8 mouse cellular contexts compared by ENCODE assay signal in genomic region chr5:98016247-98017203, GRCm38 (mm10). TPM values are rescaled to one million over a fixed set of nuclear protein-coding genes. Genes with fewer than 3 reads are reported as not detected.
DNase-seq lines count a peak whose midpoint lies in the region; ATAC-seq and TF ChIP-seq lines count a peak whose summit lies in the region.

No protein-coding gene starts in this region.

- ATAC-seq in liver, embryonic 16.5 days (ENCODE audit: low read depth), result no peak

- H3K4me1 ChIP-seq in liver, embryonic 16.5 days (ENCODE audit: control insufficient read depth, low read depth, low read length), result no peaks in the 10 kb centered on the region; the same call in 1 of the 2 replicates
- H3K4me1 ChIP-seq in small intestine, adult 2 months (ENCODE audit: control insufficient read depth, insufficient read depth, insufficient read length, low read length), result peaks cover 19% of the 10 kb centered on the region

- no peaks in the 10 kb centered on the region for H3K36me3 ChIP-seq in liver, embryonic 16.5 days (ENCODE audit: control insufficient read depth, insufficient read depth)
- H3K36me3 ChIP-seq in small intestine, adult 2 months (ENCODE audit: control insufficient read depth, insufficient read depth, low read length), result peaks cover 3% of the 10 kb centered on the region; the same call in 1 of the 2 replicates

- no peak overlapping the region for H3K9ac ChIP-seq in liver, embryonic 16.5 days (ENCODE audit: low read depth, low read length)

- TF ChIP-seq CTCF in layer of hippocampus, adult 2 months (conservative IDR thresholded peaks at IDR 0.05), result no peak
- TF ChIP-seq CTCF in small intestine, adult 2 months (IDR thresholded peaks at IDR 0.05; ENCODE audit: extremely low read depth, insufficient read length, insufficient replicate concordance, low read depth, low read length), result no peak

- H3K4me3 ChIP-seq in layer of hippocampus, adult 2 months, result no peak overlapping the region
- no peak overlapping the region for H3K4me3 ChIP-seq in liver, embryonic 16.5 days (ENCODE audit: low read depth, low read length)
- H3K4me3 ChIP-seq in small intestine, adult 2 months (ENCODE audit: low read depth, low read length), result peak overlapping the region; percentile 28

- no peak for TF ChIP-seq POLR2A in small intestine, adult 2 months (IDR thresholded peaks at IDR 0.05; ENCODE audit: low read depth, low read length)

- 42% methylated on average over 20 of the region's 20 CpGs for WGBS in liver, embryonic 16.5 days (ENCODE audit: insufficient replicate concordance)
- WGBS in small intestine, adult 2 months, result 25% methylated on average over 20 of the region's 20 CpGs

- no peaks in the 10 kb centered on the region for H3K27me3 ChIP-seq in liver, embryonic 16.5 days (ENCODE audit: control insufficient read depth, insufficient read depth, low read depth, low read length)
- no peaks in the 10 kb centered on the region for H3K27me3 ChIP-seq in small intestine, adult 2 months (ENCODE audit: control insufficient read depth, insufficient read depth, low read length)

- no peak overlapping the region for H3K27ac ChIP-seq in layer of hippocampus, adult 2 months
- H3K27ac ChIP-seq in liver, embryonic 16.5 days (ENCODE audit: low read length), result no peak overlapping the region
- H3K27ac ChIP-seq in small intestine, adult 2 months (ENCODE audit: insufficient read depth, low read depth, low read length), result peak overlapping the region; percentile 62

- DNase-seq in layer of hippocampus, adult 9-11 months, result peak; percentile 27
- no peak for DNase-seq in layer of hippocampus, adult 2 months (ENCODE audit: low spot score in 2 of 2)
- DNase-seq in heart, adult 18-20 months, result peak; percentile 54 to 75
- DNase-seq in cerebellum, adult 11-12 months, result no peak
- no peak for DNase-seq in frontal cortex, adult 2 months (ENCODE audit: extremely low spot score in 1 of 2, low spot score in 1 of 2)
- DNase-seq in urinary bladder, postnatal 25 days (ENCODE audit: low spot score), result no peak

- H3K9me3 ChIP-seq in liver, embryonic 16.5 days (replicated peaks; ENCODE audit: control insufficient read depth, low read length), result no peaks in the 10 kb centered on the region

- H3K4me2 ChIP-seq in liver, embryonic 16.5 days (ENCODE audit: low read depth, low read length), result 0 out of 2 replicates have a peak overlapping the region, but pooled peaks have one; percentile 5

RNA-seq across cellular contexts. Expression of gene Antxr2, which starts 14.3 kb away (rescaled TPM):
- 1 to 10 TPM; 1.9 to 2.0 TPM for total RNA-seq in layer of hippocampus, adult 2 months (2021)
- 10 to 100 TPM; 71.9 to 74.8 TPM for total RNA-seq in heart, adult 18-20 months (2021)
- 7.3 and 7.8 TPM in 2 replicates for polyA plus RNA-seq in liver, embryonic 16.5 days (2015; fragmentation: Nextera tagmentation; extraction: Ambion mirVana)
- 3.2 and 4.7 TPM in 2 replicates for polyA plus RNA-seq in small intestine, adult 2 months (2012; rRNA removed)
- 0.60 and 0.63 TPM in 2 replicates for polyA plus RNA-seq in frontal cortex, adult 2 months (2012; rRNA removed)

Comparison
In these comparisons a context has a peak if more than half of its experiments do, and no peak if none do; other contexts are left out.
1. DNase-seq: peak in layer of hippocampus, adult 9-11 months (single experiment) and heart, adult 18-20 months (2 of 2); none in layer of hippocampus, adult 2 months (0 of 2), cerebellum, adult 11-12 months (single experiment), frontal cortex, adult 2 months (0 of 2) and urinary bladder, postnatal 25 days (single experiment).